Mouse (Mus musculus) stomach, postnatal 0 days (tissue): Measurements from ENCODE around the gene Olfr1453. TPM values are rescaled to one million over a fixed set of nuclear protein-coding genes. Genes with fewer than 3 reads are reported as not detected.
"Not testable (repeated sequence)": the region's sequence is repeated elsewhere in the genome, so short reads cannot be mapped to it uniquely, and the experiment has no call there.

Source experiments
- ATAC-seq: fragments of 200-750 bp; cut with Nextera tagmentation; 2 replicates; pipeline ENCODE4 v1.8.0; 2017; ENCODE audit not compliant: low FRiP score, low TSS enrichment
- DNase-seq: peaks from one replicate; pipeline ENCODE4 v3.0.0-alpha.2; 2016; ENCODE audit warnings: low spot score
- H3K27ac ChIP-seq: fragments of 300-500 bp; sonication (generic); replicated peaks from 2 replicates; pipeline ENCODE4 v1.5.1; 2014; ENCODE audit warnings: mild to moderate bottlenecking, control low read depth
- H3K27me3 ChIP-seq: fragments of 300-500 bp; sonication (generic); 2 replicates; pipeline ENCODE4 v1.6.1; 2014; ENCODE audit warnings: low read length; ENCODE audit not compliant: control insufficient read depth, insufficient read depth
- H3K36me3 ChIP-seq: fragments of 300-500 bp; sonication (generic); 2 replicates; pipeline ENCODE4 v1.6.1; 2014; ENCODE audit warnings: low read length, mixed read lengths; ENCODE audit not compliant: control insufficient read depth, insufficient read depth
- H3K4me1 ChIP-seq: fragments of 300-500 bp; sonication (generic); replicated peaks from 2 replicates; pipeline ENCODE4 v1.6.1; 2014; ENCODE audit warnings: antibody characterized with exemption; ENCODE audit not compliant: control insufficient read depth, insufficient read depth
- H3K4me2 ChIP-seq: fragments of 300-500 bp; sonication (generic); replicated peaks from 2 replicates; pipeline ENCODE4 v1.6.1; 2014; ENCODE audit warnings: low read depth, mild to moderate bottlenecking, control low read depth, moderate library complexity
- H3K4me3 ChIP-seq: fragments of 300-500 bp; sonication (generic); 2 replicates; pipeline ENCODE4 v1.5.1; 2014; ENCODE audit warnings: low read depth, low read length, control low read depth
- H3K9ac ChIP-seq: fragments of 300-500 bp; sonication (generic); 2 replicates; pipeline ENCODE4 v1.6.1; 2014; ENCODE audit warnings: mild to moderate bottlenecking, low read length, control low read depth, mixed read lengths
- H3K9me3 ChIP-seq: fragments of 300-500 bp; sonication (generic); 2 replicates; pipeline ENCODE4 v1.6.1; 2016; ENCODE audit warnings: low read length; ENCODE audit not compliant: control insufficient read depth
- CTCF ChIP-seq: IDR thresholded peaks from 2 replicates; pipeline ENCODE4 v1.5.1; 2016; ENCODE audit warnings: antibody characterized with exemption, low read depth, mild to moderate bottlenecking, moderate library complexity
- EP300 ChIP-seq: optimal IDR thresholded peaks from 2 replicates; pipeline ENCODE3; 2016; ENCODE audit warnings: antibody characterized with exemption
- WGBS: fragments of 180-500 bp; shearing (Covaris S2); extraction: QIAGEN DNeasy Blood & Tissue Kit; methylation state at CpG from one replicate; pipeline ENCODE4 v1.1.7; 2014; 5-methylcytosine and 5-hydroxymethylcytosine counted together
- polyA plus RNA-seq: library from polyadenylated mRNA; unstranded; fragments of >200 nt; fragmentation: Nextera tagmentation; extraction: Ambion mirVana; gene quantifications from 2 replicates; pipeline ENCODE4 v1.2.1, GENCODE M21; 2015

Gene Olfr1453
- not detected in 2 replicates for polyA plus RNA-seq

DNA sequence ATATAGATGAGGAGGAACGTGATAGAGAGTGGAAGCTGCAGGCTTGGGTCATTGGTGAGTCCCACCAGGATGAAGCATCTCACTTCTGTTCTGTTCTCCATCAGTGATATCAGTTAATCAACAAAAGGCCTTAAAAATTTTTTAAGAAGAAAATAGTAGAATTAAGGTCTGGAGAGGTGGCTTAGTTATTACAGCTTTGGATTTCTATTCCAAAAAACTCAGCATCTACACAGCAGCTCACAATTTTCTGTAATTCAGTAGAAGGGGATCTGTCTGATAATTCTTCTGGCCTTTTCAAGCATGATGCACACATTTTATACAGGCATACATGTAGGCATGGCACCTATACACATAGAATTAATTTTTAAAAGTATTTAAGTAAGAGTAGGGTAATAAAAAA is at the start of gene Olfr1453:
Olfr1453 (minus strand) TSS at position 101 of the 400 bp plus-strand sequence.
- H3K27me3 ChIP-seq, result no peaks in the 10 kb centered on the region
- no peak within 1 kb of the TSS for H3K27ac ChIP-seq
- no peaks in the 10 kb centered on the region for H3K9me3 ChIP-seq
- H3K9ac ChIP-seq, result no peak within 1 kb of the TSS
- H3K4me1 ChIP-seq, result no peaks in the 10 kb centered on the region
- ATAC-seq (no peak), DNase-seq (no peak)
- no peaks in the 10 kb centered on the region for H3K36me3 ChIP-seq
- TF ChIP-seq CTCF (no peak), EP300 (no peak)
- no peak within 1 kb of the TSS for H3K4me3 ChIP-seq
- 29% methylated on average over 1 of the region's 1 CpGs for WGBS
- H3K4me2 ChIP-seq, result no peak within 1 kb of the TSS

DNA sequence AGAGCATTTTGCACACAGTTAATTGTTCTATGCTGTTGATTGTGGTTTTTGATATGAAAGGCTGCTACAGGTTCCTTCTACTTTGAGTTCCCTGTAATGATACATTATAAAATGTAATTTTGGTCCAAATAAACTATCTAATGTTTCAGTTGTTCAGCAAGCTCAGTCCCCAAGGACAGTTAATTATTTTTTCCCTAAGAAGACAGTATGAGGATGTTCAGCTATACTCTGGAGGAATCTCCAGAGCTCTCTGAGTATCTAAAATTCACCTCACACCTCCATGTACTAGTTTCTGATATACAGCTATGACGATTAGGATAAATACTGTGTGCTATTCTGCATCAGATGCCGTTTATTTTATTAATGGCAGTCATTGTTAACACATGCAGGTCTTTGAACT is 32.2 kb upstream of the Olfr1453 start, which contains the start of gene Olfr1454:
Olfr1454 (plus strand) TSS at position 301 of the 400 bp plus-strand sequence.
- no peak within 1 kb of the TSS for H3K27ac ChIP-seq
- H3K9ac ChIP-seq, result no peak within 1 kb of the TSS
- WGBS, result 67% methylated on average over 2 of the region's 2 CpGs
- DNase-seq (no peak), ATAC-seq (no peak)
- TF ChIP-seq CTCF (no peak), EP300 (no peak)
- no peaks in the 10 kb centered on the region for H3K27me3 ChIP-seq
- no peaks in the 10 kb centered on the region for H3K4me1 ChIP-seq
- no peak within 1 kb of the TSS for H3K4me3 ChIP-seq
- H3K9me3 ChIP-seq, result no peaks in the 10 kb centered on the region
- no peak within 1 kb of the TSS for H3K4me2 ChIP-seq
- H3K36me3 ChIP-seq, result no peaks in the 10 kb centered on the region

DNA sequence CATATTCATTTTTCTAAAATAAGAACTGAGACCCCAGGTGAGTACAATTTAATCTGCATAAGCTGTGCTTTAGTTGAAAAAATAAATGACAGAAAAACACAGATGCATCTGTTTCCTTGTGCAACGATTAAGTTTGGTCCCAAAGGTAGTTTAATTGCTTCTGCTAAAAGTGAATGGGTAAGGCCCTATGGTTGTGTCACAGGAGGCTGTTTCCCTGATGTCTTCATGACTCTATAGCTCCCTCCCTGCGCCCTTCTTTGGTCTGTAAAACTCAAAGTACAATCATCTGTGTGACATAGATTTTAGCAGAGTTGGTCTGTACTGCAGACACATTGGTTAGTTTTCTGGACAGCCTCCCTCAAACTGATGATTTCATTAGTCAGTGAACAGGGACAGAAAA is 33.4 kb downstream of the Olfr1453 start, which contains the start of gene Olfr1451:
Olfr1451 (plus strand) TSS at position 301 of the 400 bp plus-strand sequence.
- H3K27me3 ChIP-seq, result no peaks in the 10 kb centered on the region
- 68% methylated on average over 2 of the region's 2 CpGs for WGBS
- H3K4me2 ChIP-seq, result no peak within 1 kb of the TSS
- no peak for DNase-seq
- ATAC-seq, result no peak
- no peak within 1 kb of the TSS for H3K4me3 ChIP-seq
- no peaks in the 10 kb centered on the region for H3K4me1 ChIP-seq
- no peaks in the 10 kb centered on the region for H3K36me3 ChIP-seq
- H3K27ac ChIP-seq, result no peak within 1 kb of the TSS
- H3K9me3 ChIP-seq, result no peaks in the 10 kb centered on the region
- H3K9ac ChIP-seq, result no peak within 1 kb of the TSS
- no peak for TF ChIP-seq EP300
- TF ChIP-seq CTCF, result no peak

DNA sequence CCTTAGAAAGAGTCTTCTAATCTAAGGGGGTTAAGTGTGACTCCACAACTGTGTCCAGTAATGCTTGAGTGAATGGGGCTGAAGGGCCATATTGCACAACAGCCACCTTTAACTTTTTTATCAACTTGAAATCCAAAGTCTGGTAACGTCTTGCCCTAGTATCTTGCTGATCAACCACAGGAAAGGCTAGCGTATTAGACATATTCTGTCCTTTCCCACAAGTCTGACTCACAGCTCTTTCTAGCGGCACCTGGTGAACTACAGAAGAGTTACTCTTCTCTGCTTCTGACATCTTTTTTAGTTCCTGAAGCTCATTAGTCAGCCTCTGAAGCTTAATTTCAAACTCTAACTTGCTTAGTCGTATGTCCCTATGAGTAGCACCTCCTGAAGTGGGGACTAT is 35.8 kb downstream of the Olfr1453 start:
- not testable (repeated sequence) for H3K9ac ChIP-seq
- 90% methylated on average over 4 of the region's 4 CpGs for WGBS

More for the DNA sequence above, 35.8 kb downstream of the Olfr1453 start:
- ATAC-seq, H3K4me1 ChIP-seq, H3K36me3 ChIP-seq, DNase-seq, H3K9me3 ChIP-seq, H3K4me3 ChIP-seq, H3K27ac ChIP-seq, H3K4me2 ChIP-seq, H3K27me3 ChIP-seq: not testable (repeated sequence)

Other genes with a start within 250 kb of the Olfr1453 start
- gene Zfp91, start 232.2 kb downstream of the Olfr1453 start, polyA plus RNA-seq, result 8.6 and 8.9 TPM in 2 replicates
- 1.5 and 1.7 TPM in 2 replicates for gene Lpxn, start 232.1 kb downstream of the Olfr1453 start, polyA plus RNA-seq
- not detected in 2 replicates for gene Gm5244, start 181.6 kb downstream of the Olfr1453 start, polyA plus RNA-seq
- not detected in 2 replicates for gene Olfr1444, start 171.0 kb downstream of the Olfr1453 start, polyA plus RNA-seq
- gene Olfr1445, start 144.5 kb downstream of the Olfr1453 start, polyA plus RNA-seq, result not detected in 2 replicates
- gene Olfr1446, start 134.8 kb downstream of the Olfr1453 start, polyA plus RNA-seq, result not detected in 2 replicates
- gene Olfr1447, start 124.6 kb downstream of the Olfr1453 start, polyA plus RNA-seq, result not detected in 2 replicates
- gene Olfr1448, start 103.9 kb downstream of the Olfr1453 start, polyA plus RNA-seq, result not detected in 2 replicates
- not detected in 2 replicates for gene Olfr1449, start 97.5 kb downstream of the Olfr1453 start, polyA plus RNA-seq
- not detected in 2 replicates for gene Olfr1450, start 78.1 kb downstream of the Olfr1453 start, polyA plus RNA-seq
- not detected in 2 replicates for gene Olfr1451, start 33.3 kb downstream of the Olfr1453 start, polyA plus RNA-seq
- gene Olfr1454, start 32.3 kb upstream of the Olfr1453 start, polyA plus RNA-seq, result not detected in 2 replicates
- not detected in 2 replicates for gene Olfr1457, start 69.6 kb upstream of the Olfr1453 start, polyA plus RNA-seq
- not detected in 2 replicates for gene Olfr1458, start 78.4 kb upstream of the Olfr1453 start, polyA plus RNA-seq
- 0.02 TPM in 1 of 2 replicates, not detected in the other for gene Olfr1459, start 121.2 kb upstream of the Olfr1453 start, polyA plus RNA-seq
- gene Olfr1461, start 134.7 kb upstream of the Olfr1453 start, polyA plus RNA-seq, result not detected in 2 replicates
- gene Olfr1462, start 157.4 kb upstream of the Olfr1453 start, polyA plus RNA-seq, result not detected in 2 replicates
- not detected in 2 replicates for gene Olfr1463, start 203.0 kb upstream of the Olfr1453 start, polyA plus RNA-seq